Mouse (Mus musculus): Measurements from ENCODE around the gene Fastkd3.

DNA sequence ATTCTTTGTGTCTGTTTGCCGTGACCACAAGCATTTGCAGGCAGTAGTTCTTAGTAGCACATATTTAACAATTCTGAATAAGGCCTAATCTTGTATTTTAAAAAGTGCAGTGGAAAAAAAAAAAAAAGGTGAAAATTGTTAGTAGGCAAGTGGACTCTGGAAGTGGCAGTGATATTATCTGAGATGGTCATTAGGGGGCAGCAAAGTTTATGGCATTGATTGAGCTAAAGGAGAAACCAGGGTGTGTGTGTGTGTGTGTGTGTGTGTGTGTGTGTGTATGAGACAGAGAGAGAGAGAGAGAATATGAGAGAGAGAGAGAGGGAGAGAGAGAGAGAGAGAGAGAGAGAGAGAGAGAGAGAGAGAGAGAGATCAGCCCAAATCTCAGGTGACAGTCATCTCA, 11.8 kb downstream of the Fastkd3 start:
- TF ChIP-seq CTCF (conservative IDR thresholded peaks at IDR 0.05; ENCODE audit: insufficient read depth, insufficient read length, low read depth, low read length), result no peak
- TF ChIP-seq POLR2A (IDR thresholded peaks at IDR 0.05; ENCODE audit: low read depth, low read length), result no peak
